Mouse (Mus musculus): ENCODE results near the gene Olfr904.
"Not testable (repeated sequence)": the region's sequence is repeated elsewhere in the genome, so short reads cannot be mapped to it uniquely, and the experiment has no call there.

Olfr904 gene

DNA sequence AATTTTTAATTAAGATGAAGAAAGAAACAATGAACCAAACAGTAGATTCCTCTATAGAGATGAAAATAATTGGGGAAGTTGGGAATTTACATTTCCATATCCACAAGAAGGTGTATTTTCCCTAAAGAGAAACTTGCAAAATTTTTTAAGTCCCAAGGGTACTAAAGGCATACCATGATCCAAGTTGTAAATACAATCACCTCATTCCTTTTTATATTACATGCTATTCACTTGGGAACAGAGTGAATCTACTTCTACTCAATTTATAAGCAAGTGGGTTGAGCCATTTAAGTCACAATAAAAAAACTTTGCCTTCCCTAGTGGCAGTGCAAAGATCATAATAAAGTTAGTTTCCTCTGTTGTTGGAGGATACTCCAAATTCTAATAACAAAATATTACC, at the start of gene Olfr904:
TSS of gene Olfr904 (plus strand) at position 301 of the 400 bp plus-strand sequence.
- no peak for DNase-seq

- DNase-seq, result not testable (repeated sequence)
Observed at GRCm38 (mm10) chr9:38413502-38413901, 49.4 kb upstream of the Olfr904 start.

DNA sequence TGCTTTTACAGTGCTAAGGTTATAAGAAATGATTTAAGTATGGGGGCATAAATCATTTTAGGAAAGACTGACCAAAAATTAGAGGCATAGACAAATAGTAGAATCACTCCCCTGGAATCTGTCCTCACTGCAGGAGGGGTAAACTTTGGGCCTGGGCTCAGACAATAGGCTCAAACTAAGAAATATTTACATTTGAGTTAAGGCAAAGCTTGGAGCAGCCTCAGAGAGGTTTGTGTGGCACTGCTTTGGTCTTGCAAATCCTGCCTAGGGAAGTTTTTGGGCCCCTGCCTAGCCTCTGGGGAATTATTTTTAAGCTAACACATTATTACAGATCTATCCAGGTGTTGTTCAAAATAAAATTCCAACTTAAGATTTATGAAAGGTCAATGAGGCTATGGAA, 39.1 kb upstream of the Olfr904 start:
- no peak for DNase-seq

DNA sequence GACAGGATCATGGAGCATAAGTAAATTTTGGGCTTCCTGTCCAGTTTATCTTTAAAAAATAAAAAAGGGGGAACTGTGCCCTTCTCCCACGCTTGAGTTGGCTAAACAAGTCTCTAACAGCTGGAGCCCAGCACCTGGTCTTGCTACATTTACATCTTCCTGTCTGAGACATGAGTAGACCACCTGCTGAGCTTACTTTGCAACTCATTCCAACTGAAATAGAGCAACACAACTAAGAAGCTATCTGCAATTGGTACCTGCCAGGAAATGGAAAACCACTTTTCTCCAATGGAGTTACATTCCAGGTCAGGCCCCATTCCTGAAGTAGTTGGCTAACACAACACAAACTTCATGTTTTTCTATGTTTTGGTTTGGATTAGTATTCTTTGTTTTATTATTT, 35.9 kb upstream of the Olfr904 start:
- DNase-seq, result no peak

DNA sequence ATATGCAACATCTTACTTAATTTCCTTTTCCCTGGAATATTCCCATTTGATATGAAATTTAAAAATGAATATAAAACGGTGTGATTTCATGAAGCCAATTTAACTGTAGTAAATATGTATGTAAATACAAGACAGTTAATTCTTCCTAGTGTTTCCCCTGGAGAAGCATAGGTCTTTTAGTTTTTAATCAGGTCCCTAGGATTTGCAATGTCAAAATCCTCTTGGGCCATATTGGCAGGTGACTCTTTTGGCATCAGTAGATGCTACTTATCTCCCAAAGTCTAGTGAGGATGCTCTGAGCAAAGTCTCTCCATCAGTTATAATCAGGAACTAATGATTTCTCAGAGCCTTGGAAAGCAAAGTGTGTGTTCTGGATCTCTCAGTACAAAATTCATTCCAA, 33.8 kb upstream of the Olfr904 start, which contains the start of gene Olfr901:
TSS of gene Olfr901 (plus strand) at position 301 of the 400 bp plus-strand sequence.
- no peak for DNase-seq

DNA sequence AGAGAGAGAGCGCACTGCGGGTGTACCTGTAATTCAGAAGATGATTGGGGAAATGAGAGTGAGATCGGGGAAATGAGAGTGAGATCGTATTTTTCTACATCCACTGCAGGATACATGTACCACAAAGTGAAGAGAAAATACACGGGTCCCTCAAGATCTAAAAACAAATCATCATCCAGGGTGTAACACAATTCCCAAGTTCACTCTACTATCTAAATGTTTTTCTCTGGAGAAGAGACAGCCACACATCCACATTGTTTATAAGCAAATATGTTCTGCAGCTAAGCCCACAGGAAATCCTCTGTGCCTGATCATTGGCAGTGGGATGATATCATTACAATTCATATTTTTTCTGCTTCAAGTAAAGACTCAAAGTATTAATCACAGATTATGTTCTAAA, 15.6 kb upstream of the Olfr904 start, which contains the start of gene Olfr902:
TSS of gene Olfr902 (plus strand) at position 301 of the 400 bp plus-strand sequence.
- no peak for DNase-seq

GRCm38 (mm10) chr9:38470807-38471206, 7.9 kb downstream of the Olfr904 start, which contains the start of gene Olfr905:
Olfr905 (plus strand) TSS chr9:38471107.
- DNase-seq, result no peak

- no peak for DNase-seq
Observed at GRCm38 (mm10) chr9:38486785-38487184, 23.8 kb downstream of the Olfr904 start, which contains the start of gene Olfr906. Olfr906 (plus strand) TSS chr9:38487085.

DNA sequence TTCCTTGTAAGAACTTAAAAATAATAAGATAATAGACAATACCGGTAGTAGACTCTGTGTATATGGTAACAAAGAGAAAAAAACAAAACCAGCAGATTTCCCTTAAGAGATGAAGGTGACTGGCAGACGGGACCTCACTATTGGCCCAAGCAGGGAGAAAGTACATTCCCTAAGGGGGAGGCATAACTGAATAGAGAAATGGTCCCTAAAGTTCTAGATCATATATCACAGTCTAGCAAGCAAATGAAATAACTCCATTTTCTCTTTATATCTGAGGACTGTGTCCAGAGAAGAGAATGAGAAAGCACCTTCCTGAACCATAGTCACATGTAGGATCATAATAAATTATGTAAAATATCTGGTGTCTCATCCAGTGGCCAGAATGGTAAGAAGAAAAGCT, 32.6 kb downstream of the Olfr904 start, which contains the start of gene Olfr907:
TSS of gene Olfr907 (plus strand) at position 301 of the 400 bp plus-strand sequence.
- no peak for DNase-seq

- DNase-seq, result no peak
Observed at GRCm38 (mm10) chr9:38512353-38512752, 49.4 kb downstream of the Olfr904 start.
